Mouse (Mus musculus): ENCODE measurements around the gene Agpat4. TPM values are rescaled to one million over a fixed set of nuclear protein-coding genes. Genes with fewer than 3 reads are reported as not detected.

The Agpat4 gene
- total RNA-seq (2023): 10 to 100 TPM; 15.6 to 15.8 TPM

GRCm38 (mm10) chr17:12118561-12118925 lies at the start of gene Agpat4:
TSS of gene Agpat4 (plus strand) at chr17:12118704.

Other genes starting within 250 kb of the Agpat4 start
- 10 to 100 TPM; 21.0 to 21.8 TPM for gene Map3k4, start 200.1 kb downstream of the Agpat4 start, total RNA-seq (2023)

All from neutrophil, adult 83 days (primary cell).